Mouse (Mus musculus): Measurements from ENCODE around the gene Zan.

The Zan gene

DNA sequence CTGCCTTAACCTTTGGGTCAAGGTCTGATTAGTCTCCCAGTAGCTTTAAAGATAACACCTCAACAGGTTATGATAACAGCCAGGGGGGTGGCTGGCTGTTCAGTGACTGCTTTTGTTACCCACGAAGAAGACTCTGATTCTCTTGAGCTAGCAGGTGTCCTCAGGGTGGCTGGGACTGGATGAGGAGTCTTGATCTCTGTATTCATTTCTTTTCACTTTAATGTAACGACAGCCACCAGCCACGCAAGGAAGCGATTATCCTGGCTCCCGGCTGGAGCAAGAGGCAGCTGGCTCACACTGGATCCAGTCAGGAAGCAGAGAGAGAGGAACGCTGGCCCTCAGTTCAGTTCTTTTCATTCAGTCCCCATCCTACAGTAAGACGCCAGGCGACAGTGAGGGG lies 139.7 kb downstream of the Zan start:
- in situ Hi-C loops (cut with MboI, MseI) = loop anchor here in 1 of 2 experiments (25.0 kb wide), 1 partner anchor 425 kb away; no protein-coding TSS in a partner anchor

DNA sequence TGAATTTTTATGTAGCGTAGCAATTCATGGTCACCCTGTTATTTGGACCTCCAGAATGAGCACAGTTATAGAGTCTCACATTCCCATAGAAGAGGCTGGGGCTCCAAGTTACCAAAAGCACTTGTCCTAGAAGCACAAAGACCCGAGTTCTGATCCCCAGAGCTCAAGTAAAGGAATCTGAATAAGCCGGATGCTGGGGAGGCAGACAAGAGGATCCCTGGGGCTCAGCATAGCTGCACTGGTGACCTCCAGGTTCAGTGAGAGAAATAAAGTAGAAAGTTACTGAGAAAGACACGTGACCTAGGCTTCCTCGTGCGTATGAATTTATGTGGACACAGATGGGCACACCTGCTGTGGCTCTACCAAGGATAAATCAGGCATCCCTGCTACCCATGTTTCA lies 141.8 kb downstream of the Zan start:
- in situ Hi-C loops (cut with MboI, MseI) = loop anchor here in 1 of 2 experiments (25.0 kb wide), 1 partner anchor 427 kb away; no protein-coding TSS in a partner anchor

DNA sequence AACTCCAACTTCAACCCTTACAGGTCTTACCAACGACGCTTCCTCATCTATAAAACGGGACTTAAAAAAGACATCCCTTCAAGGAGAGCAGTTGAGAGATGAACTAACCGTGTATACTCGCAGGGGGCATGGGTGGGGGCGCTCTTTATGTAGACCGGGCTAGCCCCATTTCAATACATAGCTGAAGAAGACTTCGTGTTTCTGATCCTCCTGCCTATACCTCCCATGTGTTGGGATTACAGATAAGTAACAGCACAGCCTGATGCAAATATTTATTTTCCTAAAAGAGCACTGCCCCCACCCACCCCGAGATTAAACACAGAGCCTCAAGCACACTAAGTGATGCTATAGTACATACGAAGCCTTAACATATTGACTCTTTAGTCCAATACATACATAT lies 142.5 kb downstream of the Zan start:
- in situ Hi-C loops (cut with MboI, MseI) = loop anchor here in 1 of 2 experiments (25.0 kb wide), 1 partner anchor 428 kb away; no protein-coding TSS in a partner anchor

DNA sequence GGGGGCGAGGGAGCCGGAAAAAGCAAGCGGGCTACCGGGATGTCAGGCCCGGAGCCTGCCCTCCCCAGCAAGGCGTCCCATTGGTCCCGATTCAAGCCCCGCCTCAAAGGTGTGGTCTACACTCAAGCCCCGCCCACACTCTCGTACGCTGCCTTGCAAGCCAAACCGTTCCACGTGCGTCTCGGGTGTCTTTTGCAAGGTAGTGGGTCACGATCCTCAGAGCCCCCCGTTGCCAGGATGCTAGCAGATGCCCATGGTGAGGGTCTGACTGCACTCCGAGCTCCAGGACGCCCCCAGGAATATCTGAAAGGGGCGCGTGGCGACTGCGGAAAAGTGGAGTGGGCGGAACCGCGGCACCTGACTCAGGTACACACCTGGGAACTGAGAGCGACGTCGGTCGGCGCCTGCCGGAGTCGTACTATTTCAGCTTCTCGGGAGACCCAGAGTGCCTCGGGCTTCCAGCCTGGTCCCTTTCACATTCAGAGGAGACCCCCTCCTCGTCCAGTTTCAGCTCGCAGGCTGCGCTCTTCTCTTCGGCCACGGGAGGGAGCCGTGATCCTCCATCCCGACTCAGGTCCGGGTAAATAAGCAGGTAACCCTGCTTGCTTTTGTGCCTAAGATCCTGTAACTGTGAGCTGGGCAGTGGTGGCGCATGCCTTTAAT lies 143.2 kb downstream of the Zan start, which contains the start of gene Slc12a9:
Gene Slc12a9, minus strand, starts transcription at position 86 of the 663 bp plus-strand sequence.
- in situ Hi-C loops (cut with MboI, MseI) = loop anchor here in 1 of 2 experiments (25.0 kb wide), 1 partner anchor 429 kb away; no protein-coding TSS in a partner anchor

DNA sequence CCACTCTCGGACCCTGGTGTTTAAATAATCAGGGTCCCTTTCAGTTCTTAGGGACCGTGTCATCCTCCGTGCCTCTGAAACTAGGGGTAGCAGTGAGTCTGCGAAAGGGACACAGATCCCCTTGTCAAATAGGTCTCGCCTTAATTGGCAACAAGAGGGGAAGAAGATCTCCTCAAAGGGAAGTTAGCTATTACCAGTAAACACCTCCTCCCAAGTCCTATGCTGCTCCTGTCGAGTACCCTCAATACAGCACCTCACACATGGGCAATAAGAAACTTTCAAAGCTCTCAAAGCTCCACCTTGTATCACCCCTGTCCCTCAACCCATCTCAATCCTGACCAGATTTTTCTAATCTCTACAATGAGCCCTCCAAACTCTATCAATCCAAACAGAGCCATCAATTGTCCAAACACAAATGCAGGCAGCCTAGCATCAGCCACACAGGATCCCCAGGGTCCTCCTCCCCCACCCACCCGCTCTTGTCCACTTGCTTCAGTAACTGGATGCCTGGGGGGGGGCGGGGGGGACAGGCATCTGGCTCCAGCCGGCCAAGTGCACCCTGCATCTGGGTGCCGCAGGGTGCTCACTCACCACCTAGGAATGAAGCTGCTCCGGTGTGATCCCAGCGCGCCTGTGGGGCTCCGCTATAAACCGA lies 143.9 kb downstream of the Zan start:
- in situ Hi-C loops (cut with MboI, MseI) = loop anchor here in 1 of 2 experiments (25.0 kb wide), 1 partner anchor 429 kb away; no protein-coding TSS in a partner anchor

DNA sequence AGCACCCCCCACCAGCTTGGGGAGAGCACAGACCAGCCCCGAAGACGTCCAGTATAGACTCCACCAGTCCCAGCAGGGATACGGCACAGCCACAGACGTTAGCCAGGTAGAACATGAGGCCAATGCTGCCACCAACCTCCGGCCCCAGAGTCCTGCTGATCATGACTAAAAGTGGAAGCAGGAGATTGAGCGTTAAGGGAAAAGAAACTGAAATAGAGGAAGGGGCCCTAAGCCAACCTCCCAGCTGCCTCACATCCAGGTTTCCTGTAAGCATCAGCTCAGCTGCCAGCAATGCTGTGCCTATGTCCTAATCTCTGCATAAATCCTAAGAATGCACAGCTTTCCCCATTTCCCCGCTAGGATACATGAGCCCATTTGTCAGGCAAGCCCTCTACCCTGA lies 146.0 kb downstream of the Zan start:
- in situ Hi-C loops (cut with MboI, MseI) = loop anchor here in 1 of 2 experiments (25.0 kb wide), 1 partner anchor 431 kb away; no protein-coding TSS in a partner anchor
